8 mouse cellular contexts compared by ENCODE assay signal in the genomic region with DNA sequence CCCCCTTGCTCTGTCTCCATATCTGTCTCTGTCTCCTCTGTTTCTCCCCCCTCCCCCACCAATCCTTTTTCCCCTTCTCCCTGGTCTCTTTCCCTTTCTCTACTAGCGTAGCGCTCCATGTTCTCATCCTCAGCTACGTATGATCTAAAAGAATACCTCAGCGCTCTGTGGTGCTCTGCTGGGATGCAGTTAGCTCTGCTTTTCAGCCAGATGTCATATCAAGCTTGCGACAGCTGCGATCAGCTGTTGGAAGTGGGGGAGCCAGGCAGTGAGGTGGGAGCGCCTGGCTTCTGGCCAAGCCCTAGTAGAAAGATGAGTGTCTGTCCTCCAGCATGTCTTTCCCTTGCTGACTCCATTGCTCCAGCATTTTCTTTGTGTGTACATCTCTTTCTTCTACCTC.
DNase-seq lines count a peak whose midpoint lies in the region; ATAC-seq and TF ChIP-seq lines count a peak whose summit lies in the region.

No protein-coding gene starts in this region.

- peak; percentile 14 for DNase-seq in kidney, adult 2 months
- DNase-seq in kidney, adult 11 months: no peak
- peak; percentile 21 for DNase-seq in lung, postnatal 25 days (ENCODE audit: low spot score)
- DNase-seq in cerebellum, adult 18-20 months: no peak
- no peak for DNase-seq in T-cell, adult 2 months (ENCODE audit: low spot score)

- TF ChIP-seq POLR2A in kidney, adult 2 months (IDR thresholded peaks at IDR 0.05; ENCODE audit: low read depth, low read length): no peak

- H3K4me2 ChIP-seq in forebrain, embryonic 16.5 days (ENCODE audit: low read length): no peak overlapping the region
- H3K4me2 ChIP-seq in hindbrain, embryonic 16.5 days (ENCODE audit: low read length): 0 out of 2 replicates have a peak overlapping the region, but pooled peaks have one; percentile 2

- TF ChIP-seq CTCF in kidney, adult 2 months (conservative IDR thresholded peaks at IDR 0.05; ENCODE audit: insufficient read depth, insufficient read length, low read depth, low read length): no peak

- no peaks in the 10 kb centered on the region for H3K27me3 ChIP-seq in kidney, adult 2 months (replicated peaks; ENCODE audit: control insufficient read depth, insufficient read depth, low read length)
- H3K27me3 ChIP-seq in forebrain, embryonic 16.5 days (replicated peaks; ENCODE audit: control insufficient read depth, insufficient read depth, low read length): no peaks in the 10 kb centered on the region
- H3K27me3 ChIP-seq in hindbrain, embryonic 16.5 days (replicated peaks; ENCODE audit: control insufficient read depth, insufficient read depth, low read length): no peaks in the 10 kb centered on the region

- no peak overlapping the region for H3K4me3 ChIP-seq in kidney, adult 2 months (ENCODE audit: insufficient read depth, low read depth, low read length)
- no peak overlapping the region for H3K4me3 ChIP-seq in forebrain, embryonic 16.5 days (replicated peaks; ENCODE audit: low read length)
- H3K4me3 ChIP-seq in hindbrain, embryonic 16.5 days (ENCODE audit: low read length): no peak overlapping the region

- H3K4me1 ChIP-seq in kidney, adult 2 months (ENCODE audit: control insufficient read depth, insufficient read depth, low read length): no peaks in the 10 kb centered on the region
- H3K4me1 ChIP-seq in forebrain, embryonic 16.5 days (replicated peaks; ENCODE audit: control insufficient read depth, insufficient read depth, low read length): peaks cover 4% of the 10 kb centered on the region; the same call in 1 of the 2 replicates
- H3K4me1 ChIP-seq in hindbrain, embryonic 16.5 days (ENCODE audit: control insufficient read depth, insufficient read depth, low read depth, low read length): no peaks in the 10 kb centered on the region; the same call in 1 of the 2 replicates

- H3K9me3 ChIP-seq in forebrain, embryonic 16.5 days (ENCODE audit: control insufficient read depth, low read length): no peaks in the 10 kb centered on the region
- no peaks in the 10 kb centered on the region for H3K9me3 ChIP-seq in hindbrain, embryonic 16.5 days (ENCODE audit: control insufficient read depth, low read length)

- WGBS in kidney, adult 2 months: 66% methylated on average over 7 of the region's 7 CpGs
- 72% methylated on average over 7 of the region's 7 CpGs for WGBS in forebrain, embryonic 16.5 days
- 54% methylated on average over 7 of the region's 7 CpGs for WGBS in hindbrain, embryonic 16.5 days

- no peak overlapping the region for H3K9ac ChIP-seq in forebrain, embryonic 16.5 days (replicated peaks; ENCODE audit: low read depth, low read length)
- H3K9ac ChIP-seq in hindbrain, embryonic 16.5 days (ENCODE audit: low read depth, low read length): no peak overlapping the region; the same call in 1 of the 2 replicates

- H3K27ac ChIP-seq in kidney, adult 2 months (ENCODE audit: insufficient read depth, low read depth, low read length): no peak overlapping the region
- H3K27ac ChIP-seq in forebrain, embryonic 16.5 days (ENCODE audit: low read length): no peak overlapping the region
- H3K27ac ChIP-seq in hindbrain, embryonic 16.5 days (ENCODE audit: low read depth, low read length): no peak overlapping the region; the same call in 1 of the 2 replicates

- ATAC-seq in forebrain, embryonic 16.5 days: peak; percentile 68; the same call in 1 of the 2 replicates
- peak; percentile 68 for ATAC-seq in hindbrain, embryonic 16.5 days
- no peak for ATAC-seq in granulocyte monocyte progenitor cell, adult 5-6 weeks (replicated peaks; ENCODE audit: poor library complexity, severe bottlenecking)

- H3K36me3 ChIP-seq in kidney, adult 2 months (ENCODE audit: control insufficient read depth, insufficient read depth, low read length): no peaks in the 10 kb centered on the region
- H3K36me3 ChIP-seq in forebrain, embryonic 16.5 days (ENCODE audit: control insufficient read depth, insufficient read depth): no peaks in the 10 kb centered on the region
- H3K36me3 ChIP-seq in hindbrain, embryonic 16.5 days (ENCODE audit: control insufficient read depth, insufficient read depth, low read length): no peaks in the 10 kb centered on the region

Comparison
In these comparisons a context has a peak if more than half of its experiments do, and no peak if none do; other contexts are left out.
1. DNase-seq: peak in kidney, adult 2 months (single experiment) and lung, postnatal 25 days (single experiment); none in kidney, adult 11 months (single experiment), cerebellum, adult 18-20 months (0 of 2) and T-cell, adult 2 months (single experiment).